Mouse (Mus musculus) urinary bladder, postnatal 25 days (tissue): ENCODE data around the gene Fcrls.

Experiments used
- DNase-seq: peaks from one replicate; pipeline ENCODE4 v3.0.0; 2022; ENCODE audit warnings: low spot score

The Fcrls gene

GRCm38 (mm10) chr3:87263436-87263835, at the start of gene Fcrls:
TSS of gene Fcrls (minus strand) at chr3:87263738.
- no peak for DNase-seq

- DNase-seq, result no peak
These were observed 46.4 kb upstream of the Fcrls start for GRCm38 (mm10) chr3:87309922-87310321.

DNA sequence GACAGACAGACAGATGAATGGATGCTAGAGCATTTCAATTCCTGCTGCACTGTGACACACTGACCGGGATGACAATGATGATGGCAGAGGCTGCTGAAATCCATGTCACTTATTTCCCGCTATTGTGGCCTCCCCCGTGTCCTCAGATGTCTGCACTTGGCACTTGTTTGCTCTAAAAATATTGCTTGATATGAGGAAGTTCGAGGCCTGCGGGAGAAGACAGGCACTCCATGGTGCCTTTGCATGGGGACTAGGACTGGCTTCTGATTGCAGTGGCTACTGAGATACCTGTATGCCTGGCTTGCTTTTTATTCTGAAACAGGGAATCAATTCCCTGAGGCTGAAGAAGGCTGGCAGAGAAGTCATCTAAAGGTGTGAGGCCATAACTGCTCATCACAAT, 36.4 kb upstream of the Fcrls start:
- no peak for DNase-seq

DNA sequence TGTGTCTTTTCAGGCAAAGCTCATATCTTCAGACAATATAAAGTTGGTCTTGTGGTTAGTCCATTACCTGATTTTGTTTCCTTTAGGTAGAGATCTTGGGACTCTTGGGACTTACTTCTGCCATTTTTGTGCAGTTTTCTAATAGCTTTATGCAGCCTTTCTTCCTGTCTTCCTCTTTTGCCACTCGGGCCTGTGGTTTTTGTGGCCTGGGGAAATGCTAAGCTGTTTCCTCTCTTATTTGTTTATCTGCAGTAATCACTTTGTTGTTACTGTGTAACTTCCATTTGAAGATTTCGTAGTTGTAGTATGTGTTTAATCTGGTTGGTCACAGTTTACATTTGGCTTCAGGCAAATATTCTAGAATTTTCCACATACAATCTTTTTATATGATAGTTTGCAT, 10.8 kb upstream of the Fcrls start:
- DNase-seq, result no peak

- DNase-seq, result no peak
These were observed 3.0 kb upstream of the Fcrls start for GRCm38 (mm10) chr3:87266581-87266980.

GRCm38 (mm10) chr3:87255239-87255638, 8.3 kb downstream of the Fcrls start:
- DNase-seq, result no peak

DNA sequence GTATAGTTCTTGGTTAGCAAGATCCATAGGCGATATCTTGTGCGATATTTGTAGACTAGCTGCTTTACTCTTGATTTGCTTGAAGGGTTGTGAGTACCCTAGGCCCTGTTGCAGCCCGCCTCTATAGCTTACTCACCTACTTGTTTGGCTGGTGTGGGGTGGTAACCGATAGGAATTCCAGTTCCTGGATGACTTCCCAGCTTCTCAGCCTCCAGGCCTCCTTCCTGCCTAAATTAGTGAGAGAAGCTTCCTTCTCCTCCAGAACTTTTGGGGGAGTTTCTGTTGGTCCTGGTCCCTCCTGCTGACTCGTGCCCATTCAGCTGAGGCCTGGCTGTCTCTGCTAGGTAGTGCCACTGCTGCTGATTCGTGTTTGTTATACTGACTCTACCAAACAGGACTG, 14.0 kb downstream of the Fcrls start:
- no peak for DNase-seq

GRCm38 (mm10) chr3:87247292-87247691, 16.2 kb downstream of the Fcrls start:
- no peak for DNase-seq

DNA sequence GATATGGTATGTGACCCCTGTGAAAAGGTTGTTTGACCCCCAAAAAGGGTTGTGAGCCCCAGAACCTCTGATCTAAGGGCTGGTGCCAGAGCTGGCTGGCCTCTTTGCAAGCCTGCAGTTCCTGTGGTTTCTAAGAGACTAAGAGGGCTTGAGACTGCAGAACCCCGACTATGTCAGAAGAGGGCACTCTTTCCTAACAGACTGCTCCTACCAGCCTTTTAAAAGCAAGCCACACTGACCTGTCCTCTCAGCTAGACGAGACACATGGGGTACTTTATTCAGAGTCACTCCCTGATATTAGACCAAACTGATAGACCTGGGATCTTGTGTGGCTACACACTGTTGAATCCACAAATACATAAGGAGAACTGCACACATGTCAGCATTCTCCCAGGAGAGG, 19.9 kb downstream of the Fcrls start:
- peak; percentile 4 for DNase-seq

DNA sequence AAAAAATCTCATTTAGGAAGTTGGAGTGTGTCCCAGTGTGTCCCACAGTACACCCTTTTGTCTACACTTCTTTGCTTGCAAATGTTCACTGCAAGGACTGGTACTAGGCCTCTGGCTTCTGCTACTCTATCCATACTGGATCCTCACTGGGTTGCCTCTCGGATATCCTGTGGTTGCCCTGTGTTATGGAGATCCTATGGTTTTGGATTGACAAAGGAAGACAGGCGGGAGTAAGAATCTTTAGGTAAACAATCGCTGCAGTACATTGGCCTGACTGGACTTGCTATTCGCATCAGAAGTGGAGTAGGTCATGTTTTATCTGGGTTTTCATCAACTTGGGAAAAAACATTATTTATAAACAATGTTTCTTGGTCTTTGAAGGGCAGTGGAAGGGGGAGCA, 22.6 kb downstream of the Fcrls start:
- DNase-seq, result no peak

GRCm38 (mm10) chr3:87223636-87224035, 39.9 kb downstream of the Fcrls start:
- no peak for DNase-seq

- no peak for DNase-seq
These were observed 41.2 kb downstream of the Fcrls start for GRCm38 (mm10) chr3:87222346-87222745.

DNA sequence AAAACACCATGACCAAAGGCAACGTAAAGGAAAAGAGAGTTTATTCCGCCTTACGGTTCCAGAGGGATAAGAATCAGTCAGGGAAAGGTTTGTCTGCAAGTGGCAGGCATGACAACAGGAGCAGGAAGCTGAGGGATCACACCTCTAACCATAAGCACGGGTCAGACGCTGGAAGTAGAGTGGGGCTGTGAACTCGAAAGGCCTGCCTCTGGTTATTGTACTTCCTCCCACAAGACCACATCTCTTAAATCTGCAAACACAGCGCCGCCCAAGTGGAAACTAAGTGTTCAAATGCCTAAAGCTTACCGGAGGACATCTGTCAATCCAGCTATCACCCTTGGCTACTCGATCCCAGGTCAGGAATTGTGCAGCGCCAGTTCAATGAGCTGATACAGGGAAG, 48.4 kb downstream of the Fcrls start:
- DNase-seq, result no peak

- DNase-seq, result no peak
These were observed 49.2 kb downstream of the Fcrls start for GRCm38 (mm10) chr3:87214221-87214864.

GRCm38 (mm10) chr3:87206336-87207075, 57.0 kb downstream of the Fcrls start:
- no peak for DNase-seq
